ENCODE assay signal across 9 mouse cellular contexts in genomic region chr3:108084767-108085270, GRCm38 (mm10). TPM values are rescaled to one million over a fixed set of nuclear protein-coding genes. Genes with fewer than 3 reads are reported as not detected.
DNase-seq lines count a peak whose midpoint lies in the region; ATAC-seq lines count a peak whose summit lies in the region.
"Had no signal": no experiment of that assay in that cellular context is flagged by ENCODE, and none has a peak within 500 bp of the region (broad histone marks: within the 10 kb centered on the region; RNA-seq: fewer than 3 reads in every experiment).

No protein-coding gene starts in this region.

- H3K9ac ChIP-seq in heart, embryonic 15.5 days: peak overlapping the region; percentile 81
- H3K9ac ChIP-seq in hindbrain, embryonic 11.5 days (ENCODE audit: low read depth, low read length): peak overlapping the region; percentile 70

- no peaks in the 10 kb centered on the region for H3K9me3 ChIP-seq in heart, embryonic 15.5 days (replicated peaks)
- H3K9me3 ChIP-seq in hindbrain, embryonic 11.5 days (ENCODE audit: control insufficient read depth, low read length): no peaks in the 10 kb centered on the region

- peaks cover 68% of the 10 kb centered on the region for H3K4me1 ChIP-seq in heart, embryonic 15.5 days (replicated peaks)
- peaks cover 8% of the 10 kb centered on the region for H3K4me1 ChIP-seq in hindbrain, embryonic 11.5 days (replicated peaks; ENCODE audit: control insufficient read depth, insufficient read depth, low read length)

- H3K4me2 ChIP-seq in heart, embryonic 15.5 days: peak overlapping the region; percentile 91
- H3K4me2 ChIP-seq in hindbrain, embryonic 11.5 days (replicated peaks; ENCODE audit: low read depth, low read length): peak overlapping the region; percentile 100

- H3K4me3 ChIP-seq in heart, embryonic 15.5 days: peak overlapping the region; percentile 77
- peak overlapping the region; percentile 65 for H3K4me3 ChIP-seq in hindbrain, embryonic 11.5 days (ENCODE audit: low read depth, low read length)

- H3K36me3 ChIP-seq in heart, embryonic 15.5 days: no peaks in the 10 kb centered on the region
- H3K36me3 ChIP-seq in hindbrain, embryonic 11.5 days (ENCODE audit: control insufficient read depth, insufficient read depth, low read length): no peaks in the 10 kb centered on the region

- WGBS in heart, embryonic 15.5 days: 13% methylated on average over 13 of the region's 13 CpGs
- WGBS in hindbrain, embryonic 11.5 days: 18% methylated on average over 13 of the region's 13 CpGs

- no peak for DNase-seq in heart, adult 18-20 months
- DNase-seq in hindbrain, embryonic 11.5 days (ENCODE audit: low spot score): no peak
- DNase-seq in B cell, adult 2 months: no peak
- DNase-seq in gastrocnemius, adult 8-10 months (ENCODE audit: low spot score in 2 of 2): no peak
- DNase-seq in frontal cortex, postnatal 36 days (ENCODE audit: low spot score in 2 of 2): no peak

- ATAC-seq in heart, embryonic 15.5 days (replicated peaks; ENCODE audit: insufficient number of reproducible peaks, insufficient read depth, low FRiP score, low read depth): no peak
- peak; percentile 21 for ATAC-seq in activated CD4-positive, CD25-positive, alpha-beta regulatory T cell, adult 4 months
- peak; percentile 30 for ATAC-seq in hindbrain, embryonic 11.5 days (ENCODE audit: low FRiP score)
- ATAC-seq in megakaryocyte-erythroid progenitor cell, adult 5-6 weeks (replicated peaks; ENCODE audit: low FRiP score, low TSS enrichment, poor library complexity, severe bottlenecking): peak; percentile 25

- peak overlapping the region; percentile 93 for H3K27ac ChIP-seq in heart, embryonic 15.5 days
- H3K27ac ChIP-seq in hindbrain, embryonic 11.5 days (ENCODE audit: low read depth, low read length): peak overlapping the region; percentile 88; the same call in 1 of the 2 replicates

- H3K27me3 ChIP-seq in heart, embryonic 15.5 days: no peaks in the 10 kb centered on the region
- H3K27me3 ChIP-seq in hindbrain, embryonic 11.5 days (ENCODE audit: control insufficient read depth, insufficient read depth, low read length): no peaks in the 10 kb centered on the region

RNA-seq across cellular contexts. Expression of gene Ampd2, which starts 1.6 kb away (rescaled TPM):
- 22.5 and 31.4 TPM in 2 replicates for polyA plus RNA-seq in heart, embryonic 15.5 days (2015; fragmentation: Nextera tagmentation; extraction: Ambion mirVana)
- total RNA-seq in heart, adult 18-20 months (2021): 1 to 10 TPM; 4.6 to 5.8 TPM
- 10 to 100 TPM; 13.6 to 21.6 TPM for polyA plus RNA-seq in activated CD4-positive, CD25-positive, alpha-beta regulatory T cell, adult 4 months (2017; shearing (Covaris generic))
- polyA plus RNA-seq in hindbrain, embryonic 11.5 days (2014; fragmentation: Nextera tagmentation; extraction: Ambion mirVana): 32.1 and 32.6 TPM in 2 replicates
- 56.9 and 63.8 TPM in 2 replicates for total RNA-seq in megakaryocyte-erythroid progenitor cell, adult 5-6 weeks (2014; fragmentation: Nextera tagmentation)
- 23.8 and 41.6 TPM in 2 replicates for total RNA-seq in megakaryocyte-erythroid progenitor cell, adult 5-6 weeks (2017)
- total RNA-seq in gastrocnemius, adult 8-10 months (2022): 1 to 10 TPM; 3.1 to 4.4 (median 3.6) TPM

RNA-seq across cellular contexts. Expression of gene Gnat2, which starts 7.8 kb away (rescaled TPM):
- 0.74 and 1.1 TPM in 2 replicates for polyA plus RNA-seq in heart, embryonic 15.5 days (2015; fragmentation: Nextera tagmentation; extraction: Ambion mirVana)
- total RNA-seq in heart, adult 18-20 months (2021): under 1 TPM in 1 of 2 experiments, not detected in 1; 0.18 TPM
- not detected for polyA plus RNA-seq in activated CD4-positive, CD25-positive, alpha-beta regulatory T cell, adult 4 months (2017; shearing (Covaris generic))
- 0.62 and 0.89 TPM in 2 replicates for polyA plus RNA-seq in hindbrain, embryonic 11.5 days (2014; fragmentation: Nextera tagmentation; extraction: Ambion mirVana)
- 0.64 TPM in 1 of 2 replicates, not detected in the other for total RNA-seq in megakaryocyte-erythroid progenitor cell, adult 5-6 weeks (2014; fragmentation: Nextera tagmentation)
- total RNA-seq in megakaryocyte-erythroid progenitor cell, adult 5-6 weeks (2017): 1.7 TPM in 1 of 2 replicates, not detected in the other
- 1 to 10 TPM in 1 of 4 experiments, under 1 TPM in 3; 0.62 to 1.1 (median 0.82) TPM for total RNA-seq in gastrocnemius, adult 8-10 months (2022)
- total RNA-seq: layer of hippocampus, postnatal 10 days had no signal

RNA-seq across cellular contexts. Expression of gene Gstm4, which starts 40.1 kb away (rescaled TPM):
- 12.9 and 16.0 TPM in 2 replicates for polyA plus RNA-seq in heart, embryonic 15.5 days (2015; fragmentation: Nextera tagmentation; extraction: Ambion mirVana)
- total RNA-seq in heart, adult 18-20 months (2021): 10 to 100 TPM; 12.8 to 15.6 TPM
- polyA plus RNA-seq in activated CD4-positive, CD25-positive, alpha-beta regulatory T cell, adult 4 months (2017; shearing (Covaris generic)): 1 to 10 TPM; 3.2 to 3.4 TPM
- 11.4 and 12.9 TPM in 2 replicates for polyA plus RNA-seq in hindbrain, embryonic 11.5 days (2014; fragmentation: Nextera tagmentation; extraction: Ambion mirVana)
- 2.8 and 3.6 TPM in 2 replicates for total RNA-seq in megakaryocyte-erythroid progenitor cell, adult 5-6 weeks (2014; fragmentation: Nextera tagmentation)
- total RNA-seq in megakaryocyte-erythroid progenitor cell, adult 5-6 weeks (2017): 1.7 and 2.9 TPM in 2 replicates
- 10 to 100 TPM; 11.7 to 18.7 (median 14.1) TPM for total RNA-seq in gastrocnemius, adult 8-10 months (2022)
